Mouse (Mus musculus): ENCODE results near the gene Zfp160. TPM values are rescaled to one million over a fixed set of nuclear protein-coding genes. Genes with fewer than 3 reads are reported as not detected.
"Not testable (repeated sequence)": the region's sequence is repeated elsewhere in the genome, so short reads cannot be mapped to it uniquely, and the experiment has no call there.

Zfp160 gene
- total RNA-seq (2021), result 1 to 10 TPM; 6.4 to 7.9 TPM
- long read RNA-seq, experiment 1, partial matches to known transcripts, result 0 of 4 reads
- long read RNA-seq, experiment 1, other reads (novel, unspliced or antisense), result 0 of 4 reads
- long read RNA-seq, experiment 2, partial matches to known transcripts, result 1 of 5 reads
- long read RNA-seq, experiment 2, other reads (novel, unspliced or antisense), result 1 of 5 reads

DNA sequence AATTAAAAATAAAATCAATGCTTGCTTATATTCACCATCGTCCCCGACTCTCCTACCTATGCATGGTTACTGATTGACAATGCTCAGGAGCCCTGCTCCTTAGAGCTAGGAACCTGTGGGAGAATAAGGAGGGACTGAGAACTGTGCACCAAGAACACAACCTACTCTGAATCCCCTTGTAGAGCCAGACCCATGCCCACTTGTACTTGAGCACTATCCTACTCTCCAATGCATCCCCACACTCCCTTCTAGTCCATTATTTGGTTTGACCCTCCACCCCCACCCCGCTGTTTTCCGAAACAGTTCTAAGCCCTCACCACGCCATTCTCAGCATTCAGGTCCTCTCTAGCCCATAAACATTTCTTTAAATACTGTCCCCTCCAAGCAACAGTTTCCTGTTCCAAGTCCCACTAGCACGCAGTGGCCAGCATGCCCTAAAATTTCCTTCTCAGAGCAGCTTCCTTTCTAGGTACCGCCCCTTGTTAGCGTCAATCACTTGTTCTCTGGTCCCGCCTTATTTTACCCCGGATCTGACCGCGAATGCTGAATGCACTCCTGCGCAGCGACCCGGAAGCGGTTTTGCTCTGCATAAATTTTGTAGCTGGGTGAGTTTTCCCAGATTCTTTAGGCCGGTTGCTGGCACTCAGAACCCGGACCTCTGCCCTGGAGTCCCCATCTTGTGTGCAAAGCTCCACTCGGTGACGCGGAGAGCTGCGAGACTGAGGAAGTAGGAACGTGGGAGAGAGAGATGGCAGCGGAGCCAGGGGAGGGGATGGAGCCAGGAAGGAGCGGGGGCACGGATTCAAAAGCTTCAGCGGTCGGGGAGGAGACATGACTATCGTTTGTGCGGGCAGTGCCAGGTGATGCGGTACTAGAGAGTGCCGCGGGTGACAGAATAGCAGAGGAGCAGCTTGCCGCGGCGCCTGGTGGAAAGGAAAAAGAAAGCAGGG lies at the start of gene Zfp160:
TSS of gene Zfp160 (plus strand) at position 522 of the 950 bp plus-strand sequence.
- peak; percentile 83 for DNase-seq

DNA sequence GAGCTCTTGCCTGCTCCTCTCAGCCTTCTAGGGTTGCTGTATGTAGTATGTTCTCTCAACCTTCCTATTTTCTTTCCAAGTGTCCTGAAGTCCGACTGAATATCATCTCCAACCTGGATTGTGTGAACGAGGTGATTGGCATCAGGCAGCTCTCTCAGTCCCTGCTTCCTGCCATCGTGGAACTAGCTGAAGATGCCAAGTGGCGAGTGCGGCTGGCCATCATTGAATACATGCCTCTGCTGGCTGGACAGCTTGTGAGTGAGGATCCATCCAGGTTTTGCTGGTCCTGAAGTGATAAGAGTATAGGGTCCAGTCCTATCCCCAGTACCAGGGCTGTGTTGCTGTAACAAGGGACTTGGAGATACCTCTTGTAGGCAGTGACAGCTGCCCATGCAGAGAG lies 48.3 kb upstream of the Zfp160 start:
- intact Hi-C loops (cut with DNase I; ENCODE audit: low total_unique reads), result no loop called here
- DNase-seq, result no peak

More for the DNA sequence above, at the start of gene Zfp160:
- intact Hi-C loops (cut with DNase I; ENCODE audit: low total_unique reads), result no loop called here

DNA sequence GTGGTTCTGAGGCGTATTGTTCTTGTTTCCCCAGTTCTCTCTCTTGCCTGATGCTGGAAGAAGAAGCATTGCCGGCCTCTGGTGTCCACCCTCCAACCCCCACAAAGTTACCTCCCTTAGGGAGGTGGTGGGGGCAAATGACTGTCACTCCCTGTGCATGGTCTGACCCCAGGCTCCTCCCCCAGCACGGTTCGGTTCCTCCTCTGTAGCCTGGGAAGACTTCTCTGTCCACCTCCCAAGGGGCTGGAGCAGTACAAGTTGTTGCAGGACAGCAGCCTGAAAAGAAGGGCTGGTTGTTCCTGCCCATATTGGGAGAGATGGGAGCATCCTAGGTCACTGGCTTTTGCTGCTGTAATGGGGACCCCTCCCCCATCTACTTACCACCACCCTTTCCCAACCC lies 43.3 kb upstream of the Zfp160 start:
- intact Hi-C loops (cut with DNase I; ENCODE audit: low total_unique reads), result no loop called here
- DNase-seq, result peak; percentile 23

DNA sequence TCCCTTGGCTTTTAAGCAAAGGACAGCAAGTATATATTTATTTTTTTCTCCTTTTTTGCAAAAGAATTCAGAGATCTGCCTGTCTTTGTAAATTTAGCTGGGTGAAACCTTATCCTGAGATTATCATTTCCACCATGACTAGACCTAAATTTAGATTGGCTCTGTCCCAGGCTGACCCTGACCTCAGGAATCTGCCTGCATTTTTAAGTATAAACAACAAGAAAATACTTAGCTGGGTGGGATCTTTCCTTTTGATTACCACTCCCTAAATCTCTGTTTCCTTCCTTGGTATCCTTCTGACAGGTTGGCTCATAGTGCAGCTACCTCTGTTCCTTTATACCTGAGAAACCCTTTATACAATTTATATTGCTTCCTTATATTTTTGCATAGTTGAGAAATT lies 42.0 kb upstream of the Zfp160 start:
- DNase-seq, result no peak
- intact Hi-C loops (cut with DNase I; ENCODE audit: low total_unique reads), result no loop called here

DNA sequence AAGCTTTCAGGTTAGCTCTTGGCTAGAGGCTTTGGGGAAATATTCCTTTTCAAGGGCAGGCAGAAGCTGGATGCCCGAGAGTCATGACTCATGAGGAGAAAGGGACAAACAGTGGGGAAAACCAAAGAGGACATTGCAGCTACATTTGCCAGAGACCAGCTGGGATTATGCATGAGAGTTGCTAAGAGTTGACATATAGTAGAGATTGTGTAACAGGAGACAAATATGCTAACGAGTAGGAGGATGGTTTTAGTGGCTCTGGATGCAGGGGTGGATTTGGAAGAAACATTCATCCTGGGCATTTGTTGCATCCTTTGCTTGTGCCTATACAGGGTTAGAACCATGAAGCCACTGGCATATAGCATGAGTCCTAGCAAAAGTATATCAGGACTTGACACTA lies 15.0 kb upstream of the Zfp160 start:
- no peak for DNase-seq
- intact Hi-C loops (cut with DNase I; ENCODE audit: low total_unique reads), result no loop called here

DNA sequence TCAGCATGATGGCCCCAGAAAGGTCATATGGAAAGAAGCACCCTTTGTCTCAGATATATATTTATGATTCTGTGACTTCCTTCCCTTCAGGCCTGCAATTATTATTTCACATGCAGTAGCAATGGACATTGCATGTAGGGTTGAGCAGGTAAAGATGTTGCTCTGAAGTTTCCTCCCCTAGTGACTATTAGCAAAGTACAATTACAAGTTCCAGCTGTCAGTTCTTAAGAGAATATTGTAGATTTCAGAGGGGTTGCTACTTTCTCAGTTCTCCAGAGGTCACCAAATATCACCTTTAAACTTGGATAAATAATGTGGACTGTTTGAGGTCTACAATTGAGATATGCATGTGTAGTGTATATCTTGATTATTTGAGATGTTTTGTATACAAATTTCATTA lies 12.3 kb upstream of the Zfp160 start, which contains the start of gene Vmn1r233:
TSS of gene Vmn1r233 (minus strand) at position 101 of the 400 bp plus-strand sequence.
- intact Hi-C loops (cut with DNase I; ENCODE audit: low total_unique reads), result no loop called here
- DNase-seq, result no peak

DNA sequence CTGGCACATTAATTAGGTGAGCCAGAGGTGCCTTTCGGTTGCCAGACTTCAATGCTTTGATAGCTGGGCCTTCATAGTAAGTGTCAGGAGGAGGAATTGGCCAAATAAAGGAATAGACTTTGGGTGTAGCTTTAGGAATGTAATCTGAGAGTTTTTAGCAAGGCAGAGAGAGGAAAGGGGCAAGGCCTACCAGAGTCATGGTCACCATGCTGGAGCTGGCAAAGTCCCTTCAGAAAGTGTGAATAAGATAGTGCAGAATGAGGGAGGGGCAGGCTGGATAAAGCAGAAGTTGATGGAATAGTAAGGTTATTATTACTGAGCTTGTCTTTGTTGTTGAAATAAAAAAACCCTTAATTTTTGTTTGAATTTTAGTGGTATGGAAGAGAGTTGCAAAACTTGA lies 1.0 kb downstream of the Zfp160 start:
- no peak for DNase-seq
- intact Hi-C loops (cut with DNase I; ENCODE audit: low total_unique reads), result no loop called here

DNA sequence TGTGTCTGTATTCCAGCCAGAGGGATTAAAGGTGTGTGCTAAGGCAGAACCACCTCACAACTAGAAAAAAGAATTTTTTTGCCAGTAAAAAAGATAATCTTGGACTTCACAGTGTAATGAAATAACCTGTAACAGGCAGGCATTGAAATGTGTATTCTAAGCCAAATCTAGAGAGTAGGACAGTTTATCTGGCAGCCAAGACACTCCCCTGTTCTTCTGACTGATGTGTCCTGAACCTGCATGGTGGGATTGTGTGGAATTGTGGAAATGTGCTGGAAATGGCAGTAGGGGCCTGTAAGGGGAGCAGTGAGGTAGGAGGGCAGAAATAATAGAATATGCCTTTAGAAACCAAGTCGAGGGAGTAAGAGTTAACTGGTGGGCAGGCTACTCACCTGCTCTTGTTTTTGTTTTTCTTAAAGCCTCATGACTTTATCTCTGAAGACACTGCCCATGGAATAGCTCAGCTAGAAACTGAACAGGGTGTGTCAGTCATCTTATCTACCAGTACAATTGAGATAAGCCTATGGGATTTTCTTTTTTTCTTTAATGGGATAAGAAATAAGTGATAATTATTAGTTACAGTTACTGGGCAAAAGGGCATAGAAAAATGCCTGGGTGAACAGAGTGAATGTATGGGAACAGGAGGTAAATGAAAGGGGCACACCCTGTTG lies 9.8 kb downstream of the Zfp160 start:
- no peak for DNase-seq
- intact Hi-C loops (cut with DNase I; ENCODE audit: low total_unique reads), result no loop called here

DNA sequence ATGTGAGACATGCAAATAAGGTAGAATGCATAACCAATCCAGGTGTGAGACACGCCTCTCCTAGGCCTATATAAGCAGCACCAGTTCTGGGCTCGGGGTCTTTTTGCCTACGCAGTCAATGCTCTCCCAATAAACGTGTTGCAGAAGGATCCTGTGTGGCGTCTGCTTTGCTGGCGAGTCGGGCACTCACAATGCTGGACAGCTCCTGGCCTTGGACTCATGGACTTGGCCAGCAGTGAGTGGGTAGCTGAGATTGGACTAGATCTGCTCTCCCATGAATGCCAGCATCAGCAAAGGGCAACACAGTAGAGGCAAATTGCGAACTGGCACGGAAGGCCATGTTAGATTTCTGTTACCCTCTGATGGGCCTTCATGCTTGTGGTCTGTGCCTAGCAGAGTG lies 39.3 kb downstream of the Zfp160 start:
- intact Hi-C loops (cut with DNase I; ENCODE audit: low total_unique reads); DNase-seq: not testable (repeated sequence)

DNA sequence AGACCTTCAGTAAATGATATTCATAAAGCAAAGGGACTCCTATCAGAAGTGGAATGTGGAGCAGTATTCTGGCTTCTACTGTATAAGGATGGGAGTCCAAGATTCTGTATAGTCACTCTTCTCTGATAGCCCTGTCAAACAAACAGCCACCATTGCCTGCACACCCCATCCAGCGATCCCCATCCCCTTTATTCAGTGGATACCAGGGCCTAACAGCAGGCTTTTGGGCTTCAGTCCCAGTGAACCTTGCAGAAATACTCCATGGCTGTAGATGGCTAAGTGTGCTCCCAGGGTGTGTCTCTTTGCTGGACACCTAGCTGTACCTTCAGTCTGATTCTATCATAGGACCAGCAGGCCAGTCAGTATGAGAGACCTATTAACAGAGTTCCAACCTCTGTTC lies 42.2 kb downstream of the Zfp160 start:
- DNase-seq, result no peak
- intact Hi-C loops (cut with DNase I; ENCODE audit: low total_unique reads), result no loop called here

DNA sequence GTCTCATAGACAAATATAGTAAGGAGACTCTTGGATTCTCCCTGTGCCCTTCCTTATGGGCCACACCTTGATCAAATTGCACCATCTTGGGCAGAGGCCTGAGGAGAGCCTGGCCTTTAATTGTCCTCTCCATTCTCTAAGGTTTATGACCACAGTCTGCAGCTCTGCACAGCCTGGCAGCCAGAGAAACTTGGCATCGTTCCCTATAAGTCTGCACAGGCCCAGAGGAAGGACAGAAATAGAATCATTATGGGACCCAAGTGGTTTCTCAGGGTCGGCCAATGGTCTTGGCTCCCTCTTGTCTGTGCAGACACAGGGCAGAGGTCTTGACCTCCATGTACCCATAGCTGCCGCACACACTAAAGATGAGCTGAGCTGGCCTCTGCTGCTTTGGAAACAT lies 42.6 kb downstream of the Zfp160 start:
- DNase-seq; intact Hi-C loops (cut with DNase I; ENCODE audit: low total_unique reads): not testable (repeated sequence)

DNA sequence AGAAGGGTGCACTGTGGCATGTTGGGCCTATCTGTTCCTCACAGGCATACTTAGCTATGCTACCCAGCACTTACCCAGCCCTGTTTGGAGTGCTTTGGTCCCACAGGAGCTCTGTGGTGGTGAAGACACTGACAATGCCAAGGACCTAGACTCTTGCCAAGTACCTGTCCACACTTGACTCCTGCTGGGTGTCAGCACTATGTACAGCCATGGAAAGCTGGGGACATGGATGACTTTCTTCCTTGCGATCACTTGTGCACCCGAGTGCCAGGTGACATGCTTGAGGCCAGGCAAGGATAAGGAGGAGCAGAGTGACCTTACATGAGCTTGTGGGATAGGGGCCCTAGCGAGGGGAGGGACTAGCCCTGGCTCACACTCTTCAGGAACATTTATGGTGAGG lies 43.2 kb downstream of the Zfp160 start:
- intact Hi-C loops (cut with DNase I; ENCODE audit: low total_unique reads); DNase-seq: not testable (repeated sequence)

DNA sequence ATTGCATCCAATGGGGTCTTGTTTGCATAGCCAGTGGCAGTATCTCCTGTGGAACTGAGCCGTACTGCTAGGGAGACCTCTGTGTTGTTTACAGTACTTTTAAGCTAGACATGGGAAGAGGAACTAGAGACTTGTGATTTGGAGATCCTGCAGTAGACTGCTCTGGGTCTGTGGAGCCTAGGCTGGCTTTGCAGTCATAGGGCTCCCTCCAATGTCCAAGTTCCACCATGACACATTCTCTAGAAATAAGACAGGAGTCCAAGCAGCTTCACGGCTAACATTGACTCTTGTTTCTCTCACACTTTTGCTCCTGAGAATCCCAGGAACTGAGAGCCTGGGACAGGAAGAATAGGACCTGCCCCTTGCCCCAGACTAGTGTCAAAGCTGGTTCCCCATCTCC lies 44.6 kb downstream of the Zfp160 start:
- intact Hi-C loops (cut with DNase I; ENCODE audit: low total_unique reads), result no loop called here

DNA sequence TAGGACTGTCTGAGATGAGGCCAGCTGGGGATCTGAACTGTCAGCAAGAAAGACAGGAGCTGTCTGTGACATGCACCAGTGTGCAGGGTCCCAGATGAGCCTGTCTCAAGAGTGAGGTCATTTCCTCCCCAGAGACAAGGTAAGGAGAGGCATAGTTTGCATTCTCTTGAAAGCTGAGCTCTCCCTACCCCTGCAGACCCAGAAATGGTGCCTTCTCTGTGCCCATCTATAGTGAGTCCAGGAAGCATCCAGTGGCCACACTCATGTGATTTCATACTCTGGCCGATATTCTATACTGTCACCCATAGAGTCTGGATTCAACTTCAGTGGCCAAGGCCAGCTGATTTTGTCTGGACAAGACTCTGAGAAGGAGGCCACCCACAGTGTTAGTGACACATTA lies 46.4 kb downstream of the Zfp160 start:
- DNase-seq; intact Hi-C loops (cut with DNase I; ENCODE audit: low total_unique reads): not testable (repeated sequence)

More for the DNA sequence above, 44.6 kb downstream of the Zfp160 start:
- DNase-seq, result no peak

DNA sequence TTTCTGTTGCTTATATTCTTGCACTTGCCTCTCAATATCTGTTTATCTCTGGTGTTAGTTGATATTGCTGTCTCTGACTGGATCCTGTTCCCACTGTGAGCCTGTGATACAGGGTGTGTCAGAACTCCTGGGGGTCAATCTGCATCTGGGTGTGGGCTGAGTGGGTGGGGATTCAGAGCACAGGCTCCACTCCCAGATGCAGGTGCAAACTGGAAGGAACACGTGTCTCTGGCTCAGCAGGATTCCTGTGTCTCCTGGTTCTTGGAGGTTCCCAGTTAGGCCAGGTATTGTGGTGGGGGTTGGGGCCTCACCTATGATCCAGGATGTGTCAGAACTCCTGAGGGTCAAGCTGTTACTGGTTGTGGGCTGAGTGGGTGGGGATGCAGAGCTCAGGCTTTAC lies 56.8 kb downstream of the Zfp160 start:
- DNase-seq, result no peak
- intact Hi-C loops (cut with DNase I; ENCODE audit: low total_unique reads), result no loop called here

DNA sequence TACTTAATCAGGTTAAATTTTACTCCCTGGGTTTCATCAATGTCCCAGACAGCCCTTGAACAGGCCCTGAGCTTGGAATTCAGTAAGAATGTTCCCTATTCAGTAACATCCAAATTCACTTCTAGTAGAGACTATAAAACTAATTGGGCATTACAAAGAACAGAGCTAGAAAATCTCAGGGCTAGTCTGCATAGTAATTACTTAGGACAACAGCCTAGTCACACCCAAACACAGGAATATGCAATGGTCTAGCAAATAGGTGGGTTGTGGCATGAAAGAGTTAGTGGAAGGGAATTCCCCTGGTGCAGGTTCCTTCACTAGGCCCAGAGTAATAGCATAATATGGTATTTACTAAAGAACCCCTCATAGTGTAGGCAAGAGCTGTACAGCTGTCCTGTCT lies 58.3 kb downstream of the Zfp160 start:
- DNase-seq, result no peak
- intact Hi-C loops (cut with DNase I; ENCODE audit: low total_unique reads), result no loop called here

DNA sequence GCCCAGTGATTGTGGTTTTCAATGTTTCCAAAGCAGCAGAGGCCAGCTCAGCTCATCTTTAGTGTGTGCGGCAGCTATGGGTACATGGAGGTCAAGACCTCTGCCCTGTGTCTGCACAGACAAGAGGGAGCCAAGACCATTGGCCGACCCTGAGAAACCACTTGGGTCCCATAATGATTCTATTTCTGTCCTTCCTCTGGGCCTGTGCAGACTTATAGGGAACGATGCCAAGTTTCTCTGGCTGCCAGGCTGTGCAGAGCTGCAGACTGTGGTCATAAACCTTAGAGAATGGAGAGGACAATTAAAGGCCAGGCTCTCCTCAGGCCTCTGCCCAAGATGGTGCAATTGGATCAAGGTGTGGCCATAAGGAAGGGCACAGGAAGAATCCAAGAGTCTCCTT lies 60.7 kb downstream of the Zfp160 start:
- DNase-seq; intact Hi-C loops (cut with DNase I; ENCODE audit: low total_unique reads): not testable (repeated sequence)

DNA sequence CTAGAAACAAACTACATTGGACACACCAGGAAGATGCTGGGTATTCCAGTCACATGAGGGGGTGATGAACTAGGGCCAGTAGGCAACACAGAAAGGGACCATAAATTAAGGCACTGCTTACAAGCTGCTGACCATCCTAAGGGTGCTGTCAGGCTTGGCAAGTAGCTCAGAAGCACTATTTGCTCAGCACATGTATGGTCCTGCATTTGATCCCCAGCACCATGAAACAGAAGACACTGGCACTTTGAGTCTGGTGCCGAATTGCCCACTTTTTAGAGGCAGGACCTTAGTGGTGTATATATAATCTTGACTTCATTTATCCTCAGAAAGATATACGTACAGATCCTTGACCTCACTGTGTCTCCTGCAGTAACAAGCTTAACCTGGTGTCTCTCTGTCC lies 62.3 kb downstream of the Zfp160 start:
- intact Hi-C loops (cut with DNase I; ENCODE audit: low total_unique reads); DNase-seq: not testable (repeated sequence)
